Mouse (Mus musculus) lung, adult 18-20 months (tissue): ENCODE data around the gene Ctcfl.

Source experiments
- DNase-seq, 2 experiments: peaks; one replicate each; pipeline ENCODE4 v3.0.0; 2022; ENCODE audit warnings: mixed read lengths in 2 of 2

Gene Ctcfl

DNA sequence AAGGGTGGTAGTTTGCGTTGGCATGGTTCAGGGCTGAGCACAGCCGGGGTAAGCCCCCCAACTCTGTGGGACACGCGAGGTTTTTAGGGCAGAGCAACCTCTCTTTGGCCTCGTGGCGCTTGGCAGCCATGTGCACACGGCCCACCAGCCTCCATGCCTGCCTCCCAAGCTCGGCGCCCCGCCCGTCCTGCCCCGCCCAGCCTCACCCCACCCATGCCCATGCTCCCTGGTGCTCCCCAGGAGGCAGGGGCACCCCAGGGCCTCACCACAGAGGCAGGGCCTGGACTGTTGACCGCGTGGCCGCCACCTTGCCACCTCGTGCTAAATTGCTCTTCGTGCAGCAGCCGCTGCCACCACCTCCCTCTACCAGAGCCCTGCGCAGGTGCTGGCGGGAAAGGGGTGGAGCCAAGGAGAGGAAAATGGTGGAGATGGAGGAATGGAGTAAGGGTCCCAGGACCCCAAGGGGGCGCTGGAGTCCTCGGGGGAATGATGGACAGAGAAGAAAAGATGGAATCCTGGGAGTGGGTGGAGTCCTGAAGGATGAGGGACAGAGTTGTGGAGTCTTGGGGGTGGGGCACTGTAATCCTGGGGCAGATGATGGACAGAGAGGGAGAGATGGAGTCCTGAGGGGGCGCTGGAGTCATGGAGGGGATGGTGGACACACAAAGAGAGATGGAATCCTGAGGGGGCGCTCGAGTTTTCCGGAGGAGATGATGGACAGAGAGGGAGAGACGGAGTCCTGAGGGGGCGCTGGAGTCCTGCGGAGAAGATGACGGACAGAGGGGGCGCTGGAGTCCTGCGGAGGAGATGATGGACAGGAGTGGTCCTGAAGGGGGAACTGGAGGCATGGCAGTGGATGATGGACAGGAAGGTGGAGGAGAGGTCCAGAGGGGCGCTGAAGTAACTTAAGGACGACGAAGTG, at the start of gene Ctcfl:
Gene Ctcfl (minus strand): TSS at position 503 of the 922 bp plus-strand sequence.
- no peak for DNase-seq

GRCm38 (mm10) chr2:173168411-173168851, 49.1 kb upstream of the Ctcfl start:
- DNase-seq, result no peak

GRCm38 (mm10) chr2:173165357-173165756, 46.0 kb upstream of the Ctcfl start:
- no peak for DNase-seq

GRCm38 (mm10) chr2:173164946-173165345, 45.6 kb upstream of the Ctcfl start:
- no peak for DNase-seq

GRCm38 (mm10) chr2:173164358-173164757, 45.0 kb upstream of the Ctcfl start:
- DNase-seq, result no peak

- no peak for DNase-seq
Observed at GRCm38 (mm10) chr2:173163380-173163779, 44.1 kb upstream of the Ctcfl start.

GRCm38 (mm10) chr2:173159354-173160311, 40.3 kb upstream of the Ctcfl start:
- peak; percentile 32 to 41 for DNase-seq

DNA sequence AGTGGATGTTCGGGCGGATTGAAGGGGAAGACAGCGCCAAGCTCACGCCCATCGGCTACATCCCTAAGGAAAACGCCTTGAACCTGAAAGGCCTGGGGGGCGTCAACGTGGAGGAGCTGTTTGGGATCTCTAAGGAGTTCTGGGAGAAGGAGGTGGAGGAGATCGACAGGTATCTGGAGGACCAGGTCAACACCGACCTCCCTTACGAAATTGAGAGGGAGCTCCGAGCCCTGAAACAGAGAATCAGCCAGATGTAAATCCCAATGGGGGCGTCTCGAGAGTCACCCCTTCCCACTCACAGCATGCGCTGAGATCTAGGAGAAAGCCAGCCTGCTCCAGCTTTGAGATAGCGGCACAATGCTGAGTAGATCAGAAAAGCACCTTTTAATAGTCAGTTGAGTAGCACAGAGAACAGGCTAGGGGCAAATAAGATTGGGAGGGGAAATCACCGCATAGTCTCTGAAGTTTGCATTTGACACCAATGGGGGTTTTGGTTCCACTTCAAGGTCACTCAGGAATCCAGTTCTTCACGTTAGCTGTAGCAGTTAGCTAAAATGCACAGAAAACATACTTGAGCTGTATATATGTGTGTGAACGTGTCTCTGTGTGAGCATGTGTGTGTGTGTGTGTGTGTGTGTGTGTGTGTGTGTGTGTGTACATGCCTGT, 39.2 kb upstream of the Ctcfl start:
- no peak for DNase-seq

- no peak for DNase-seq
Observed at GRCm38 (mm10) chr2:173157871-173158270, 38.5 kb upstream of the Ctcfl start.

DNA sequence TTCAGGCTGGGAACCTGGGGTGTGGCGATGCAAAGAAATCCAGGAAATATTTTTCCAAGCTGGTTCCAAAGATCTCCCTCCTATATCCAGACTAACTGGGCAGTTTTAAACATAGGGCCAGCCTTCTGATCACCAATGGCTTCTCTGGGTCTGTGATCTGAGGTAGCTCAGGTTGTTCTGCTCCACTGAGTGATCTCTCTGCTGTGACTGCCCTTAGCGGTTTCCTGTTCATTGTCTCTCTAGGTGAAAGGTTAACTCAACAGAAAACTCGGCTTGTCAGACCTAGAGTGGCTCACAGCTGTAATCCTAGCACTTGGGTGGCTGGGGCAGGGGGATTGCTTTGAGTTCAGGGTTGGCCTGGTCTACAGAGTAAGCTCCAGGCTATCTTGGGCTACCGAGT, 38.1 kb upstream of the Ctcfl start:
- no peak for DNase-seq

DNA sequence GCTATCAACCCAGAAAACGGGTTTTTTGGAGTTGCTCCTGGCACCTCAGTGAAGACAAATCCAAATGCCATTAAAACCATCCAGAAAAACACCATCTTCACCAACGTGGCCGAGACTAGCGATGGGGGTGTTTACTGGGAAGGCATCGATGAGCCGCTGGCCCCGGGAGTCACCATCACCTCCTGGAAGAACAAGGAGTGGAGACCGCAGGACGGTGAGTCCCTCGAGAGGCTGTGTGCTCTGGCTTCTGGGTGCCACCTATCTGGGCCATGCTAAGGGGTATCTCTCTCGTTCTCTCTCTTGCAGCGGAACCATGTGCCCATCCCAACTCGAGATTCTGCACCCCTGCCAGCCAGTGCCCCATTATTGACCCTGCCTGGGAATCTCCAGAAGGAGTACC, 37.6 kb upstream of the Ctcfl start:
- no peak for DNase-seq

- DNase-seq, result no peak
Observed at GRCm38 (mm10) chr2:173155907-173156306, 36.6 kb upstream of the Ctcfl start.

DNA sequence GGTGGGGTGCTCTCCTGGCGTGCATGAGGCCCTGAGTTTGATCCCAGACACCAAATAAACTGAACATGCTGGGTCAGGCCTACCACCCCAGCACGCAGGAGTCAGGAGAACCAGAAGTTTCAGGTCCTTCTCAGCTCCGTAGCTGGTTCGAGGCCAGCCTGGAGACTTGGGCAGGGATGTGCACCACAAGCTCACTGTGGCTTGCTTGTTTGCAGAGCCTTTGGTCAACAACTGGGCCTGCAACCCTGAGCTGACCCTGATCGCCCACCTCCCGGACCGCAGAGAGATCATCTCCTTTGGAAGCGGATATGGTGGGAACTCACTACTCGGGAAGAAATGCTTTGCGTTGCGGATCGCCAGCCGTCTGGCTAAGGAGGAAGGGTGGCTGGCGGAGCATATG, 35.6 kb upstream of the Ctcfl start:
- no peak for DNase-seq

GRCm38 (mm10) chr2:173154513-173154912, 35.2 kb upstream of the Ctcfl start:
- DNase-seq, result no peak

- no peak for DNase-seq
Observed at GRCm38 (mm10) chr2:173153266-173153665, 33.9 kb upstream of the Ctcfl start.

DNA sequence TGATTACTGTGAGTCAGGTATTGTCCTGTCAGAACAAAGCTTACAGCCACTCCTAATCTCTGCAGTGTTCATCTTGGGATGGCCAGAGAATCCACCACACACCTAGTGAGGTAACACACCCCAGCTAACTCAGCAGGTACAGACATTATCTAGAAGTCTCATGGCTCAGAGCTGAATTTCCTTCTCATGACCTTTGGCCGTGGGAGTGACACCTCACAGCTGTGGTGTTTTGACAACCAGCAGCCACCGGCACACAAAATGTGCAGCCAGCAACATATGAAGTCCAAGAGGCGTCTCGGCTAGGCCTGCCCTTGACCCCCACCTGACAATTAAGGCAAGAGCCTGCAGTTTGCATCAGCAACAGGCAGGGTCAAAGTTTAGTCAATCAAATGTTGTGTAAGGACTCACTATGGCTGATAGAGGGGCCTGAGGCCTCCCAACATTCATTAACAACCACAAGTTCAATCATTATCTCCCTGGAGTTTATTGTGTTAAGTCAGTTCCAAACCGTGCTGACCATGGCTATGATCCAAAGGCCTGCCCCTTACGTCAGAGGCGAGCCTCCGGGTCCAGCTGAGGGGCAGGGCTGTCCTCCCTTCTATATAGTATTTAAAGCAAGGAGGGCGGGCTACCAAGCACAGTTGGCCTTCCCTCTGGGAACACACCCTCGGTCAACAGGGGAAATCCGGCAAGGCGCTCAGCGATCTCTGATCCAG, 33.3 kb upstream of the Ctcfl start, which contains the start of gene Pck1:
Gene Pck1 (plus strand): TSS at position 613 of the 716 bp plus-strand sequence.
- no peak for DNase-seq

- no peak for DNase-seq
Observed at GRCm38 (mm10) chr2:173151784-173152284, 32.5 kb upstream of the Ctcfl start.

- no peak for DNase-seq
Observed at GRCm38 (mm10) chr2:173151352-173151751, 32.0 kb upstream of the Ctcfl start.

- DNase-seq, result no peak
Observed at GRCm38 (mm10) chr2:173148001-173148400, 28.7 kb upstream of the Ctcfl start.

DNA sequence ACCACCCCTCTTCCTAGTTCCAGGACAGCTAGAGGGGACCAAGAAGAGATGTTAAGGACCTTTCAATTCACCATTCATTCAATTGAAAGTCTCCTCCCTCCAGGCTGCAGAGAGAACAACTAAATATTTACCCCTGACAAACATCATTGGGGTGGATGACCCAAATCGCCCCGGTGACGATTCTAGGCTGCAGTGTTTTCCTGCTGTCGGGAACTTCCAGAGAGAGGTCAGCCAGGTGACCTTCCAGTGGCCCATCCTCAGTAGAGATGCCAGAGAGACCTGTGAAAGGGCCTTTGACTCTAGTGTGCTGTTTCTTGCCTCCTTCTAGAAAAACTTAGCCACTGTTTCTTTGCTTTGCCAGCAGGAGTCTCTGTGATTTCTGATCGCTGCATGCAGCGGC, 27.4 kb upstream of the Ctcfl start:
- DNase-seq, result no peak

GRCm38 (mm10) chr2:173145808-173146207, 26.5 kb upstream of the Ctcfl start:
- no peak for DNase-seq

GRCm38 (mm10) chr2:173143611-173144010, 24.3 kb upstream of the Ctcfl start:
- DNase-seq, result no peak
